Mouse (Mus musculus): ENCODE data around the gene A4galt.

Gene A4galt

GRCm38 (mm10) chr15:83224136-83224766 is 27.3 kb downstream of the A4galt start:
- peak; percentile 42 for DNase-seq (ENCODE audit: low spot score)

- peak; percentile 27 for DNase-seq (ENCODE audit: low spot score)
Measured at GRCm38 (mm10) chr15:83223208-83223962, 28.2 kb downstream of the A4galt start.

- DNase-seq (ENCODE audit: low spot score), result no peak
Measured at GRCm38 (mm10) chr15:83221721-83222120, 29.9 kb downstream of the A4galt start.

- no peak for DNase-seq (ENCODE audit: low spot score)
Measured at GRCm38 (mm10) chr15:83220368-83221013, 31.1 kb downstream of the A4galt start.

- no peak for DNase-seq (ENCODE audit: low spot score)
Measured at GRCm38 (mm10) chr15:83215322-83216216, 36.0 kb downstream of the A4galt start.

GRCm38 (mm10) chr15:83210229-83210628 is 41.3 kb downstream of the A4galt start:
- DNase-seq (ENCODE audit: low spot score), result peak; percentile 63

- DNase-seq (ENCODE audit: low spot score), result no peak
Measured at GRCm38 (mm10) chr15:83209719-83210118, 41.9 kb downstream of the A4galt start.

- DNase-seq (ENCODE audit: low spot score), result no peak
Measured at GRCm38 (mm10) chr15:83209092-83209695, 42.4 kb downstream of the A4galt start.

- DNase-seq (ENCODE audit: low spot score), result peak; percentile 74
Measured at GRCm38 (mm10) chr15:83204731-83205451, 46.7 kb downstream of the A4galt start.

- no peak for DNase-seq (ENCODE audit: low spot score)
Measured at GRCm38 (mm10) chr15:83202412-83202811, 49.2 kb downstream of the A4galt start.

GRCm38 (mm10) chr15:83193413-83193812 is 58.2 kb downstream of the A4galt start:
- no peak for DNase-seq (ENCODE audit: low spot score)

GRCm38 (mm10) chr15:83182351-83182750 is 69.2 kb downstream of the A4galt start:
- DNase-seq (ENCODE audit: low spot score), result no peak

- no peak for DNase-seq (ENCODE audit: low spot score)
Measured at GRCm38 (mm10) chr15:83181800-83182330, 69.7 kb downstream of the A4galt start.

- no peak for DNase-seq (ENCODE audit: low spot score)
Measured at GRCm38 (mm10) chr15:83180004-83180403, 71.6 kb downstream of the A4galt start.
